Mouse (Mus musculus): Measurements from ENCODE around the gene Tbc1d4. TPM values are rescaled to one million over a fixed set of nuclear protein-coding genes. Genes with fewer than 3 reads are reported as not detected.

Tbc1d4 gene
- polyA plus RNA-seq, 1 experiment from 2014 or later = 11.2 TPM

DNA sequence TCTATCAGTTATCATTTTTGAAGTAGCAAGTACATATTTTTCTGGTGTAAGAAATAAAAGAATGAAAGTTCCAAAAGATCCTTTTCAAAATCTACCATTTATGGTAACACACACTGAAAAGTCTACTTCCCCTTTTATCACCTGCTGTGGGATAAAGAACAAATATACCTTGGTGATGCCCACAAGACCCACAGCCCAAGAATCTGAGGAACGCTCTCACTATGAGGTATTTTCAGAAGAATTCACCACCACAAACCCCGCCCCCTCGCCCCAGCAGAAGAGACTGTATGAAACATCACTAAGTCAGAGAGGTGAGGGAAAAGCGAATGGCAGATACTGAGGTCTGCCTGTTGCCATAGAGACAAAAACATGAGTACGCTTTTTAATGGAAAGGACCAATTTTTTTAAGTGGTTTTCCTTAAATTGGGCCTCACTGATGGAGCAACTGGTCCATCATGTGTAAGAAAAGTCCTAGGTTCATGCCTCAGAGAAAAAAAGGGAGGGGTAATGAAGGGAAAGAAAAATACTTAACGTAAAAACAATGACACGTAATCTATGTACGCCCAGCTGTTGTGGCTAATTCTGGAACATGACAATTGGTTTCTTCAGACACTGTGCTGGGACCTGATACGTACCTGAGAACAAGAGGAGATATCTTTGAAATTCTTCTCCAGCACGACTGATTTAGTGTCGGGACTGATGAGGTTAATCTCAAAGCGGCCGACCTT, 104.4 kb downstream of the Tbc1d4 start:
- no peak overlapping the region for H3K4me3 ChIP-seq
- WGBS = 93% methylated on average over 13 of the region's 13 CpGs
- no peak overlapping the region for H3K9ac ChIP-seq
- no peak overlapping the region for H3K4me2 ChIP-seq (replicated peaks)
- H3K36me3 ChIP-seq = no peaks in the 10 kb centered on the region
- ATAC-seq (ENCODE audit: low FRiP score) = no peak
- H3K9me3 ChIP-seq (replicated peaks) = no peaks in the 10 kb centered on the region
- no peaks in the 10 kb centered on the region for H3K4me1 ChIP-seq
- no peak overlapping the region for H3K27ac ChIP-seq
- H3K27me3 ChIP-seq = no peaks in the 10 kb centered on the region

DNA sequence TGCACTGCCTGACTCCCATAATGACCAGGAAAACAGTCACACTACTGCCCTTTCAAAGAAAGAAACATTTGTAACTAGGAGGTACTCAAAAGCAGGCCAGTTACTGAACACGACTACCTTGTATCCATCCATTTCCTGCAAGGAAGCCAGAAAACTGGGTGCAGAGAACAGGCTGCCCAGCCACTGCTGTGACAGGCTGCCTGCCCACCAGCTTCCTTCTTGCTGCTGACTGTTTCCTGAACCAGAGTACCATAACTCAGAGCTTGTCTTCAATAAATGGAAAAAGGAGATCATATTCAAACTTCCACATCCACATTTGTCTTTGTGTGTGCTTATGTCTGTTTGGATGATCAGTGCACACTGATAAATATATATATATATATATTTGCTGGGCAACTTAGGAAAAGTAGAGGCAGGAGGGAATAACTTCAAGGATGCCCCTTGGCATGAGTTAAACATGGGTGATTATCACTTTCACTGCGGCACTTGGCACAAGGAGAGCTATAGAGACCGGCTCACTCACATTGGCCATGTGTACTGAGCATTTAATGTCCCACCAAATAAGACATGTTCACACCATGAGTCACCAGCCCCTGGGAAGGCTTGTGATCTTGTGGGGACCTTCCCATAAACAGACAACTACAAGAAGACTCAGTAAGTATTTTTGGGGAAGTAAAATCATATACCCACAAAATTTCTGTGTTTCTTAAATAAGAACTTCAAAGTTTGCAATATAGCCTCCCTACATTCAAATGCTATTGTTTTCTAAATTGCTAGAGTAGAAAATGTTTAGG, 105.6 kb downstream of the Tbc1d4 start:
- Histone ChIP-seq H3K4me1 (no peaks in the 10 kb centered on the region), H3K9me3 (replicated peaks) (no peaks in the 10 kb centered on the region), H3K27ac (no peak overlapping the region), H3K4me2 (replicated peaks) (no peak overlapping the region), H3K27me3 (no peaks in the 10 kb centered on the region), H3K36me3 (no peaks in the 10 kb centered on the region), H3K9ac (no peak overlapping the region), H3K4me3 (no peak overlapping the region)
- no peak for ATAC-seq (ENCODE audit: low FRiP score)
- WGBS = 93% methylated on average over 3 of the region's 3 CpGs

DNA sequence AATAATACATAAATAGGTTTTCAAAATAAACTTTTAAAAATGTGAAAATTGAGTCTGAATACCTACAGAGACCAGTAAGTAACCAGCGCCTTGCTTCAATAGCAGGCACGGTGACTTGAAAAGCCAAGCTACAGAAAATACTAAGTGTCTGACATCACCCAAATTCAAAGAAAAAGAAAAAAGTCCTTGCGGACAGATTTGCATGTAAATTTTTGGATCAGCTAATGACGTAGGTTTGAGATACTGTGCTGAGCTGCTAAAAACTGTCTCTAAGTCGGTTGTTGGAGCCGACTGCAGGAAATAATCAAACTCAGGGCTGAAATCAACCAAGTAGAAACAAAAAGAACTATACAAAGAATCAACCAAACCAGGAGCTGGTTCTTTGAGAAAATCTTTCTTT, 107.1 kb downstream of the Tbc1d4 start:
- Histone ChIP-seq H3K27ac (no peak overlapping the region), H3K4me1 (no peaks in the 10 kb centered on the region), H3K27me3 (no peaks in the 10 kb centered on the region), H3K9ac (no peak overlapping the region), H3K4me2 (replicated peaks) (no peak overlapping the region), H3K4me3 (no peak overlapping the region), H3K9me3 (replicated peaks) (no peaks in the 10 kb centered on the region), H3K36me3 (no peaks in the 10 kb centered on the region)
- 90% methylated on average over 6 of the region's 6 CpGs for WGBS
- no peak for ATAC-seq (ENCODE audit: low FRiP score)

DNA sequence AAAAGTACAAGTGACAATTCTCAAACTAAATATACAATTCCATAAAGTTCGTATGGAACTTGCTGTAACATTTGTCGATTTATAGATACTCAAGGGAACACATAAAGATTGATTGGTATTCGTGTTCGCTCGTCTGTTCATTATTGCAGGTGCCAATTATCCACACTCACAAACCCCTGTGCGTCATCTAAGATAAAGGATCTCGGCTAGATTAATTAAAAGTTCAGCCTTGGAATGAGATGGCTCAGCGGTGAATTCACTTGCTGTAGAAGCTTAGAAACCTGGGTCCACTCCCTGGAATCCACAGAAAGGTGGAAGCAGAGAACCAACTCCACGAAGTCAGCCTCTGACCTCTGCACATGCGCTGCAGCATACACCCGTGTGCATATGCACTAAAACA, 107.5 kb downstream of the Tbc1d4 start:
- WGBS = 78% methylated on average over 11 of the region's 11 CpGs
- Histone ChIP-seq H3K9me3 (replicated peaks) (no peaks in the 10 kb centered on the region), H3K4me3 (no peak overlapping the region), H3K4me2 (replicated peaks) (no peak overlapping the region), H3K4me1 (no peaks in the 10 kb centered on the region), H3K36me3 (no peaks in the 10 kb centered on the region), H3K27me3 (no peaks in the 10 kb centered on the region), H3K27ac (no peak overlapping the region), H3K9ac (no peak overlapping the region)
- no peak for ATAC-seq (ENCODE audit: low FRiP score)

DNA sequence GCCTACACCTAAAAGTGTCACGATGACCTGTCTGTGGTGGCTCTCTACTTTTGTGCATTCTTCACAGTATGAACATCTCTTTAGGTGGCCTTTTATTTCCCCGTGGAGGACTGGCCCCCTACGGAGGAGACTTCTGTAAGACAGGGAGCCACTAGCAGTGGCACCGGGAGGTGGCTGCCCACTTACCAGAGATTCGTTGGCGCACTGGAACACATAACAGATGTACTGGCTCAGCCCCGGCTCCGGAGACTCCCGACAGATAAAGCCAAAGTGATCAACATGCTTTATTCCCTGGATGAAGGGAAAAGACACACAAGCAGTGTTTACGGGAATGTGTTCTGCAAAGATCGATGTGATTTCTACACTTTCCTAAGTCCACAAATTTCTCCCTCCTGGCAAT, 108.2 kb downstream of the Tbc1d4 start:
- no peak overlapping the region for H3K4me2 ChIP-seq (replicated peaks)
- H3K4me3 ChIP-seq = no peak overlapping the region
- 68% methylated on average over 11 of the region's 11 CpGs for WGBS
- H3K9me3 ChIP-seq (replicated peaks) = no peaks in the 10 kb centered on the region
- H3K27me3 ChIP-seq = no peaks in the 10 kb centered on the region
- H3K36me3 ChIP-seq = no peaks in the 10 kb centered on the region
- no peak overlapping the region for H3K9ac ChIP-seq
- no peak for ATAC-seq (ENCODE audit: low FRiP score)
- H3K27ac ChIP-seq = no peak overlapping the region
- H3K4me1 ChIP-seq = no peaks in the 10 kb centered on the region

DNA sequence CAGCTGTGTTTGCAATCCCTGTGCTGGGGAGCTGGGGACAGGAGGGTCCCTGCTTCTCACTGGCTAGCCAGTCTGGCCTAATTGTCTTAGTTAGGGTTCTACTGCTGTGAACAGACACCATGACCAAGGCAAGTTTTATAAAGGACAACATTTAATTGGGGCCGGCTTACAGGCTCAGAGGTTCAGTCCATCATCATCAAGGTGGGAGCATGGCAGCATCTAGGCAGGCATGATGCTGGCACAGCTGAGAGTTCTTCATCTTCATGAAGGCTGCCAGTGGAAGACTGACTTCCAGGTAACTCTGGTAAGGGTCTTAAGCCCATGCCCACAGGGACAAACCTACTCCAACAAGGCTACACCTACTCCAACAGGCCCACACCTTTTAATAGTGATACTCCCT, 109.2 kb downstream of the Tbc1d4 start:
- Histone ChIP-seq H3K27me3 (no peaks in the 10 kb centered on the region), H3K4me3 (no peak overlapping the region), H3K9ac (no peak overlapping the region), H3K4me2 (replicated peaks) (no peak overlapping the region), H3K9me3 (replicated peaks) (no peaks in the 10 kb centered on the region), H3K36me3 (no peaks in the 10 kb centered on the region), H3K4me1 (no peaks in the 10 kb centered on the region), H3K27ac (no peak overlapping the region)
- no peak for ATAC-seq (ENCODE audit: low FRiP score)
- 100% methylated on average over 1 of the region's 1 CpGs for WGBS

DNA sequence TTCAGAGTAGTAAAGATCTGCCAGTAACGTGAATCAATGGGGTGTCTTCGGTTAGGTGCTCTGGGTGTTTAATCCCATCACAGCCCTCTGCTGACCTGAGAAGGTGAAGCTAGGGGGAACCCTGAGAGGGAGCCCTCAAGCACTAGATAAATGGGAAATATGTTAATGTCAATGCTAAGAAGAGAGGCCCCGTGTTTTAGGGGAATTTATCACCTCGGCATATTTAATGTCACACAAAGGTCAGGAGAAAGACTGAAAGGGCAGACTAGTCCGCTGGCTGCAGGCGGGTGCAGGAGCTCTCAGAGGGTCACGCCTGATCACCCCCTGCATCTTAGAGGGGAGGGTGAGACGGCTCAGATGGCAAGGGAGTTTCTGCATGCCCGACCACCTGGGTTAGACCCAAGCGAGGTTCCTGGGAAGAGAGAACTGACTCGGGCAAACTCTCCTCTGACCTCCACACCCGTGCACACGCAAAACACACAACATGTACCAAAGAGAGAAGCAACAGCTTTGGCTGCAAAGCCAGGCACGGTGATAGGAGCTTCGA, 120.7 kb downstream of the Tbc1d4 start:
- no peaks in the 10 kb centered on the region for H3K9me3 ChIP-seq (replicated peaks)
- 0 out of 2 replicates have a peak, but pooled peaks cover 3% of the 10 kb centered on the region for H3K4me1 ChIP-seq
- no peaks in the 10 kb centered on the region for H3K27me3 ChIP-seq
- 57% methylated on average over 15 of the region's 15 CpGs for WGBS
- H3K36me3 ChIP-seq = no peaks in the 10 kb centered on the region
- no peak for ATAC-seq (ENCODE audit: low FRiP score)
- H3K4me2 ChIP-seq (replicated peaks) = no peak overlapping the region
- no peak overlapping the region for H3K9ac ChIP-seq
- no peak overlapping the region for H3K27ac ChIP-seq
- no peak overlapping the region for H3K4me3 ChIP-seq

DNA sequence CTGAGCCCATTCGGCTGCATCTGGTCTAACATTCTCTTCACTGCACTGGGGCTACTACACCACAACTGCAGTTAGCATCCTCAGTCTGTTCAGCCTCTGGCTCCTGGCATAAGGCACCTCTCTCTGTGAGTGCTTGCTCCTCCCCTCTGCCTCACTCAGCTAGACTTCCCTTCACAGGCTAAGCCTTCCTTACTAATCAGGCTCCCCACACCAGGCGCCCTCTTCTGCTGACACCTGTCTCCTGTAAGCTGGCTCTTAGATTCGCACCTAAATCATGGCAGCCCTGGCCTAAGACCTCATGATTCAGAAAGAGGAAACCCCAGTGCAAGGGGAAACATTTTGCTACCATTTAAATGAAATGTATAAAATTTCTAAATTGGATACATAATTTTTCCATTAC, 122.4 kb downstream of the Tbc1d4 start:
- Histone ChIP-seq H3K27me3 (no peaks in the 10 kb centered on the region), H3K4me3 (no peak overlapping the region), H3K9ac (no peak overlapping the region), H3K9me3 (replicated peaks) (no peaks in the 10 kb centered on the region), H3K27ac (no peak overlapping the region), H3K4me2 (replicated peaks) (no peak overlapping the region), H3K36me3 (no peaks in the 10 kb centered on the region), H3K4me1 (0 out of 2 replicates have a peak, but pooled peaks cover 3% of the 10 kb centered on the region)
- 76% methylated on average over 3 of the region's 3 CpGs for WGBS
- ATAC-seq (ENCODE audit: low FRiP score) = no peak

DNA sequence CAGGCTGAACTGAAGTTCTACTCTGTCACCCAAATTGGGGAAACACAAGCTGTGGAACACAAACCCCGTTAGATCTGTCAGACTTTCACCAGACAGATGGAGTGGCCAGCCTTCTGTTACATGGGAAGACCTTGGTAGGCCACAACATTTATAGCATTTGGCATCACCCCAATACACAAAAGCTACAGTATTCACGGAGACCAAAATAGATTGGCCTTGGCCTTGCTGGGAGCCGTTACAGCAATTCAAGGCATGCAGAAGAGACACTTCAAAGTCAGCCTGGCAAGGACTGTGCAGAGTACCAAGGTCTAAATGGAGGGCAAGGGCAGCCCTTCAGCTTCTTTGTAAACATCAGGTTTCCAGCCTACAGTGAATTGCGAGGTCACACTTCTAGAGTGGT, 125.8 kb downstream of the Tbc1d4 start:
- Histone ChIP-seq H3K9ac (no peak overlapping the region), H3K4me2 (replicated peaks) (no peak overlapping the region), H3K27ac (no peak overlapping the region), H3K9me3 (replicated peaks) (no peaks in the 10 kb centered on the region), H3K36me3 (no peaks in the 10 kb centered on the region), H3K4me3 (no peak overlapping the region), H3K27me3 (no peaks in the 10 kb centered on the region), H3K4me1 (no peaks in the 10 kb centered on the region)
- 88% methylated on average over 4 of the region's 4 CpGs for WGBS
- no peak for ATAC-seq (ENCODE audit: low FRiP score)

DNA sequence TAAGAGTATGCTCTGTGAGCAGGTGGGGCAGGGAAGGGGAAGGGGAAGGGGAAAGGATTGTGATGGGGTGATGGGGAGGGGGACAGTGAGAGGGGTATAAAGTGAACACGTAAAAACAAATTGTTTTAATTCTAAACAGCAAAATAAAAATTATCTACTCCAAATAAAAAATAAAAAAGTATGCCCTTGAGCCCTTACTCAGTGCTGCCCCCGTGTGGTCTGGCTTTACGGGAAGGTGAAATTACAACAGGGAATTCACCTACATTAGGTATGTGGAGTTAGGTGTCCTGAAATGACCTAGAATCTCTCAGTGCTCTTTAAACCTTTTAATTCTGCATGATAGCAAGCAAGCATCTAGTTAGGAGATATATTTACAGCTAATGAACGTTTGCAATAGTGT, 126.7 kb downstream of the Tbc1d4 start:
- Histone ChIP-seq H3K9ac (no peak overlapping the region), H3K4me2 (replicated peaks) (no peak overlapping the region), H3K36me3 (no peaks in the 10 kb centered on the region), H3K27ac (no peak overlapping the region), H3K9me3 (replicated peaks) (no peaks in the 10 kb centered on the region), H3K27me3 (no peaks in the 10 kb centered on the region), H3K4me3 (no peak overlapping the region), H3K4me1 (no peaks in the 10 kb centered on the region)
- WGBS = 35% methylated on average over 4 of the region's 4 CpGs
- ATAC-seq (ENCODE audit: low FRiP score) = no peak

DNA sequence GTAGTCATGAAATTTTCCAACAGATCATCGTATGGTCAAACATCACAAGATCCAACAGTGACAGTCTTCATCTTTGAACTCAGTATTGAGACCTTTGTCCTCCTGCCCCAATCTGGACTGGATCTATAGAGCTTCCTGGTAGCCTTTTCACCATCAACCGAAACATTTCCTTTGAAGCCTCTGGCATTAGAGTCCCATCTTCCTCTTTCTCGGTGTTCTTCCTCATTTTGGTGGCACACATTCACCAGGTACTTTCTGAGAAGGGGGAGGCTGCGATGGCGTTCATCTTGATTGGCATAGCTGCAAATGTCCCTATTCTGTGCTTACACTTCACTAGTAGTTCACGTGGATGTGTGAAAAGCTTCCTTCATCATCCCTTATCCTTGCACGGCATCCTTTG, 127.8 kb downstream of the Tbc1d4 start:
- H3K27me3 ChIP-seq = no peaks in the 10 kb centered on the region
- no peaks in the 10 kb centered on the region for H3K36me3 ChIP-seq
- H3K9me3 ChIP-seq (replicated peaks) = no peaks in the 10 kb centered on the region
- no peak for ATAC-seq (ENCODE audit: low FRiP score)
- 90% methylated on average over 7 of the region's 7 CpGs for WGBS
- H3K9ac ChIP-seq = no peak overlapping the region
- H3K4me2 ChIP-seq (replicated peaks) = no peak overlapping the region
- H3K4me1 ChIP-seq = no peaks in the 10 kb centered on the region
- no peak overlapping the region for H3K27ac ChIP-seq
- H3K4me3 ChIP-seq = no peak overlapping the region

DNA sequence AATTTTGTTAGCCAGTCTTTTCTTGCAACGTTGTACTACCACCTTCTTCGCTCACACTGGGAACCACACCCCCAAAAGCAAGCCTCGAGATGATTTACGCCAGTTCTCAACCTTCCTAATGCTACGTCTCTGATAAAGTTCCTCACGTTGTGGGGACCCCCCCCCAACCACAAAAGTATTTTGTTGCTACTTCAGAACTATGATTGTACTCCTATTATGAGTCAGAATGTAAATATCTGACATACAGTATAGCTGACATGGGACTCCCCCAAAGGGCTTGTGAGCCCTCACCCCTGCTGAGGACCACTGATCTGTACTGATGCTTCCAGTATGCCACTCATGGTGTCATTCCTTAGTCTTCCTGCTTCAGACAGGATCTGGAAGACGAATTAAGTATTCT, 128.4 kb downstream of the Tbc1d4 start:
- H3K4me3 ChIP-seq = no peak overlapping the region
- WGBS = 89% methylated on average over 7 of the region's 7 CpGs
- no peaks in the 10 kb centered on the region for H3K9me3 ChIP-seq (replicated peaks)
- no peaks in the 10 kb centered on the region for H3K27me3 ChIP-seq
- H3K36me3 ChIP-seq = no peaks in the 10 kb centered on the region
- H3K9ac ChIP-seq = no peak overlapping the region
- no peaks in the 10 kb centered on the region for H3K4me1 ChIP-seq
- no peak overlapping the region for H3K4me2 ChIP-seq (replicated peaks)
- no peak for ATAC-seq (ENCODE audit: low FRiP score)
- H3K27ac ChIP-seq = no peak overlapping the region

DNA sequence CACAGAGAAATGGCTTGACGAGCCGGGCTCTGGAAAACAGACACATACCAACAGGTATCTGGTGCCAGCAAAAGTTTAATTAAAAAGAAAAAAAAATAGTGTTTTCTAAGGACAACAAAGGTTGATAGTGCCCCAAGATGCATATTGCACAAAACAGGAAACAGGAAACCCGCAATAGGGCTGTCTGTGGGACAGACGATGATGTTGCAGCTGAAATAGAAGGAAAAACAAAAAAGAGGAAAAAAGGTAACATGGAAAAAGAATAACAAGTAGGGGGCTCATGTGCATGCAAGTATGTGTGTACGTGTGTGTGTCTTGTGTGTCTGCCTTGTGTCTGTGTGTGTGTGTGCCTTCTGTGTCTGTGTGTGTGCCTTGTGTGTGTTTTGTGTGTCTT, 131.2 kb downstream of the Tbc1d4 start:
- no peaks in the 10 kb centered on the region for H3K4me1 ChIP-seq
- no peak overlapping the region for H3K9ac ChIP-seq
- H3K27ac ChIP-seq = no peak overlapping the region
- H3K4me2 ChIP-seq (replicated peaks) = no peak overlapping the region
- H3K9me3 ChIP-seq (replicated peaks) = no peaks in the 10 kb centered on the region
- H3K27me3 ChIP-seq = no peaks in the 10 kb centered on the region
- no peak overlapping the region for H3K4me3 ChIP-seq
- no peak for ATAC-seq (ENCODE audit: low FRiP score)
- no peaks in the 10 kb centered on the region for H3K36me3 ChIP-seq
- WGBS = 89% methylated on average over 5 of the region's 5 CpGs
